Mouse (Mus musculus): ENCODE results near the gene S100a1. TPM values are rescaled to one million over a fixed set of nuclear protein-coding genes. Genes with fewer than 3 reads are reported as not detected.

The S100a1 gene
- polyA plus RNA-seq, 1 experiment from 2014 or later, result 82.3 TPM

- Histone ChIP-seq H3K4me1 (replicated peaks) (peaks cover 7% of the 10 kb centered on the region; the same call in 1 of the 2 replicates), H3K9ac (no peak overlapping the region), H3K36me3 (no peaks in the 10 kb centered on the region), H3K9me3 (no peaks in the 10 kb centered on the region), H3K4me2 (replicated peaks) (no peak overlapping the region), H3K4me3 (replicated peaks) (no peak overlapping the region), H3K27me3 (replicated peaks) (no peaks in the 10 kb centered on the region), H3K27ac (no peak overlapping the region)
- no peak for ATAC-seq
- 84% methylated on average over 7 of the region's 7 CpGs for WGBS
These were observed 13.2 kb upstream of the S100a1 start for GRCm38 (mm10) chr3:90527291-90527873.

DNA sequence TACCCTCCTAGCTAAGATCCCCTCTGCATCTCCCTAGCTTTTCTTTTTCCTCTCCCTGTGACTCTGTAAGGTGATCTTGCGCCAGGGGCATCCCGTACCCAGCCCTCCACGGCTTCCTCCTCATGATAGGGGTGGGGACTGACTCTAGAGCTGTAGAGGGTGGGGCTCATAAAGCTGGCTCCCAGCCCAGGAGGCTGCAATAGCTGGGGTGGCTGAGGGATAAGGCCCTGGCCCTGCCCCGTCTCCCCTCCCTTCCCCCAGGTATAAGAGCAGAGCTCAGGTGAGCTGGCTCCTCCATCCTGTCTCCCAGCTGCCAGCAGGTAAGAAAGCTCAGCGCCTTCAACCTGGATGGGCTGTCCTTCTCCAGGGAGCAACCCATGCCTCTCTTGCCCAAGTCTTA lies 12.4 kb upstream of the S100a1 start, which contains the start of gene S100a14:
TSS of gene S100a14 (plus strand) at position 277 of the 400 bp plus-strand sequence.
- peak within 1 kb of the TSS; percentile 27; the same call in 1 of the 2 replicates for H3K4me2 ChIP-seq (replicated peaks)
- H3K9ac ChIP-seq, result no peak within 1 kb of the TSS
- no peaks in the 10 kb centered on the region for H3K9me3 ChIP-seq
- H3K27ac ChIP-seq, result 0 out of 2 replicates have a peak within 1 kb of the TSS, but pooled peaks have one; percentile 17
- 48% methylated on average over 5 of the region's 5 CpGs for WGBS
- no peak within 1 kb of the TSS for H3K4me3 ChIP-seq (replicated peaks)
- ATAC-seq, result peak; percentile 98
- H3K27me3 ChIP-seq (replicated peaks), result no peaks in the 10 kb centered on the region
- no peaks in the 10 kb centered on the region for H3K36me3 ChIP-seq
- H3K4me1 ChIP-seq (replicated peaks), result peaks cover 7% of the 10 kb centered on the region; the same call in 1 of the 2 replicates

- WGBS, result 62% methylated on average over 2 of the region's 2 CpGs
- Histone ChIP-seq H3K27me3 (replicated peaks) (no peaks in the 10 kb centered on the region), H3K4me2 (replicated peaks) (no peak overlapping the region), H3K4me1 (replicated peaks) (peaks cover 7% of the 10 kb centered on the region; the same call in 1 of the 2 replicates), H3K9ac (no peak overlapping the region), H3K27ac (0 out of 2 replicates have a peak overlapping the region, but pooled peaks have one; percentile 17), H3K9me3 (no peaks in the 10 kb centered on the region), H3K4me3 (replicated peaks) (no peak overlapping the region), H3K36me3 (no peaks in the 10 kb centered on the region)
- ATAC-seq, result peak; percentile 36
These were observed 11.9 kb upstream of the S100a1 start for GRCm38 (mm10) chr3:90526076-90526475.

DNA sequence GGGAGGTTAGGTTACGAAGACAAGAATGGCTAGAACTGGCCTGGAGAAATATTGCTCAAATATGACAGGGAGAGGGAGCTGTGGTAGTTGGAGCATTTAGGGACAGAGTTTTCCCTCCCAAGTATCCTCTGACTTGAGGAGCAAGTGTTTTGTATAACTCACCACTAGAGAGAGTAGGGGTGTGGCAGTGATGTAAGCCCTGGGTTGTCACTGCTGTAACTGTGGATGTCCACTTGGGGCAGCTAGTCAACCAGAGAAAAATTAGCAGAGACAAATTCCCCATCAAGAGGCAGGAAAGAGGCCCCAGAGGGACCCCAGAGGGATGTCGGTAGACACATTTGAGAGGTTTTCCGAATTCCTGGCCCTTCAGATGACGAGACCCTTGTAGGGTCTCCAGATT lies 11.2 kb upstream of the S100a1 start:
- Histone ChIP-seq H3K27ac (0 out of 2 replicates have a peak overlapping the region, but pooled peaks have one; percentile 17), H3K9ac (no peak overlapping the region), H3K4me3 (replicated peaks) (no peak overlapping the region), H3K36me3 (no peaks in the 10 kb centered on the region), H3K4me1 (replicated peaks) (peaks cover 7% of the 10 kb centered on the region; the same call in 1 of the 2 replicates), H3K4me2 (replicated peaks) (no peak overlapping the region), H3K9me3 (no peaks in the 10 kb centered on the region), H3K27me3 (replicated peaks) (no peaks in the 10 kb centered on the region)
- WGBS, result 61% methylated on average over 4 of the region's 4 CpGs
- ATAC-seq, result 0 out of 2 replicates have a peak, but pooled peaks have one; percentile 27

GRCm38 (mm10) chr3:90517711-90518110 lies 3.5 kb upstream of the S100a1 start:
- H3K9ac ChIP-seq, result no peak overlapping the region
- no peak overlapping the region for H3K4me3 ChIP-seq (replicated peaks)
- no peaks in the 10 kb centered on the region for H3K27me3 ChIP-seq (replicated peaks)
- 75% methylated on average over 4 of the region's 4 CpGs for WGBS
- no peaks in the 10 kb centered on the region for H3K9me3 ChIP-seq
- H3K4me1 ChIP-seq (replicated peaks), result peaks cover 19% of the 10 kb centered on the region
- ATAC-seq, result no peak
- no peak overlapping the region for H3K27ac ChIP-seq
- no peak overlapping the region for H3K4me2 ChIP-seq (replicated peaks)
- H3K36me3 ChIP-seq, result no peaks in the 10 kb centered on the region

DNA sequence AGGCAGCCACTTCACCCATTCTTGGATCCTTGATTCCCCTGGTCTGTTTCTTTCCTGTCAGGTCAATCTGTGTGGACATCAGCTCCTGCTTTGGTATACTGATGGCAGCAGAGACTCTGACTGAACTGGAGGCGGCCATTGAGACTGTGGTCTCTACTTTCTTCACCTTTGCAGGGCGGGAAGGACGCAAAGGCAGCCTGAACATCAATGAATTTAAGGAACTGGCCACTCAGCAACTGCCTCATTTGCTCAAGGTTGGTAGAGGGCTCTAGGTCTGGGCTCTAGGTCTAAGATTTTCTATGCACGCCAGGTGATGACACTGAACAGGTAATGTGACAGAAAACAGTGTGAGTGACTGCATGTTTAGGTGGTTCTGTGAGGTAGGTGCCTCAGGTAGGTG lies 1.6 kb upstream of the S100a1 start:
- H3K9ac ChIP-seq, result no peak overlapping the region
- H3K4me2 ChIP-seq (replicated peaks), result peak overlapping the region; percentile 87; the same call in 1 of the 2 replicates
- H3K36me3 ChIP-seq, result no peaks in the 10 kb centered on the region
- no peak overlapping the region for H3K27ac ChIP-seq
- H3K4me3 ChIP-seq (replicated peaks), result no peak overlapping the region
- H3K27me3 ChIP-seq (replicated peaks), result no peaks in the 10 kb centered on the region
- H3K9me3 ChIP-seq, result no peaks in the 10 kb centered on the region
- no peak for ATAC-seq
- peaks cover 19% of the 10 kb centered on the region for H3K4me1 ChIP-seq (replicated peaks)
- 90% methylated on average over 4 of the region's 4 CpGs for WGBS

GRCm38 (mm10) chr3:90515242-90515641 lies 1.1 kb upstream of the S100a1 start:
- Histone ChIP-seq H3K27ac (no peak overlapping the region; the same call in 1 of the 2 replicates), H3K9me3 (no peaks in the 10 kb centered on the region), H3K4me1 (replicated peaks) (peaks cover 19% of the 10 kb centered on the region), H3K36me3 (no peaks in the 10 kb centered on the region), H3K27me3 (replicated peaks) (no peaks in the 10 kb centered on the region), H3K4me3 (replicated peaks) (peak overlapping the region; percentile 43), H3K4me2 (replicated peaks) (peak overlapping the region; percentile 87), H3K9ac (peak overlapping the region; percentile 51; the same call in 1 of the 2 replicates)
- 29% methylated on average over 1 of the region's 1 CpGs for WGBS
- ATAC-seq, result peak; percentile 18

DNA sequence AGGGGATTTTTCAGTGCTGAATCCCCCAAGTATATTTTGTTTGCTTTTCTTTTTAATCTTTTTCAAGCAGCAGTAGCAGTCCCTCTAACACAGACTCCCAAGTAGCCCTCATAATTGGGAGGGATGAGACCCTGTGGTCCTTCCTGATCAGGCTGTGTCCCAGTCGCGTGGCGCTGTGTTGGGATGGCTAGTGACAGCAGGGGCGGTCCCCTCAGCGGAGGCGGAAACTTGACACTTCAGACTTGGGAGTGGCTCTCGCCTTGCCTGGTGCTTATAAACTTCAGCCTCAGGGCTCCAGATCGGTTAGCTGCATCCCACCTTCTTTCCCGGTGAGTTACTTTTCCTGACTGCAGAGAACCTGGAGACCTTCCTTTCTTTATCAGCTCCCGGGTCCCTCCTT lies 499 bp upstream of the S100a1 start:
- peak overlapping the region; percentile 51 for H3K9ac ChIP-seq
- H3K27ac ChIP-seq, result peak overlapping the region; percentile 67
- peak overlapping the region; percentile 43 for H3K4me3 ChIP-seq (replicated peaks)
- WGBS, result 0% methylated on average over 10 of the region's 10 CpGs
- no peaks in the 10 kb centered on the region for H3K36me3 ChIP-seq
- H3K4me1 ChIP-seq (replicated peaks), result peaks cover 19% of the 10 kb centered on the region
- peak; percentile 88 for ATAC-seq
- no peaks in the 10 kb centered on the region for H3K27me3 ChIP-seq (replicated peaks)
- H3K9me3 ChIP-seq, result no peaks in the 10 kb centered on the region
- H3K4me2 ChIP-seq (replicated peaks), result peak overlapping the region; percentile 87

- Histone ChIP-seq H3K9ac (peak overlapping the region; percentile 51; the same call in 1 of the 2 replicates), H3K9me3 (no peaks in the 10 kb centered on the region), H3K36me3 (no peaks in the 10 kb centered on the region), H3K4me3 (replicated peaks) (peak overlapping the region; percentile 43; the same call in 1 of the 2 replicates), H3K27ac (no peak overlapping the region), H3K4me1 (replicated peaks) (peaks cover 21% of the 10 kb centered on the region), H3K27me3 (replicated peaks) (no peaks in the 10 kb centered on the region), H3K4me2 (replicated peaks) (peak overlapping the region; percentile 87)
- ATAC-seq, result no peak
- WGBS, result 77% methylated on average over 9 of the region's 9 CpGs
These were observed 1.1 kb downstream of the S100a1 start for GRCm38 (mm10) chr3:90512948-90513642.

DNA sequence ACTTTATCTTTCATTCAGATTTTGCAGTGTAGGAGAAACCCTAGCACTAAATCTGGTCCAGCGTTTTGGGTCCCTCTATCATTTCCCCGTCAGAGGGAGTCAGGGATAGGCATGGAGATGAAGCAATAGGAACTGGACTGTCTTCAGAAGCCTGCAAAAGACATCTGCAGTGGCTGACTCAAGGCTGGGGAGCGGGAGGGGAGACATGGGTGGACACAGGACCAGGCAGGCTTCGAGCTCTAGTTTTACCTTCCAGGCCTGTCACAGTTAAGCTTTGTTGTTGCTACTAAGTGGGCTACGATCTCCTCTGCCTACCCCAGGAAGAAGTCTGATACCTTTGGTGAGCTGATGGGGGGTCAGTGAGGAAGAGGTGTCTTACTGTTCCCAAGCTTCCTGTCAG lies 1.9 kb downstream of the S100a1 start:
- ATAC-seq, result no peak
- H3K4me3 ChIP-seq (replicated peaks), result no peak overlapping the region
- no peak overlapping the region for H3K27ac ChIP-seq
- H3K4me2 ChIP-seq (replicated peaks), result no peak overlapping the region
- no peaks in the 10 kb centered on the region for H3K9me3 ChIP-seq
- peaks cover 29% of the 10 kb centered on the region for H3K4me1 ChIP-seq (replicated peaks)
- no peak overlapping the region for H3K9ac ChIP-seq
- no peaks in the 10 kb centered on the region for H3K36me3 ChIP-seq
- no peaks in the 10 kb centered on the region for H3K27me3 ChIP-seq (replicated peaks)
- 85% methylated on average over 5 of the region's 5 CpGs for WGBS

GRCm38 (mm10) chr3:90509747-90510123 lies 4.5 kb downstream of the S100a1 start:
- Histone ChIP-seq H3K36me3 (peaks cover 8% of the 10 kb centered on the region; the same call in 1 of the 2 replicates), H3K27ac (peak overlapping the region; percentile 61), H3K4me1 (replicated peaks) (peaks cover 21% of the 10 kb centered on the region), H3K9me3 (no peaks in the 10 kb centered on the region), H3K27me3 (replicated peaks) (no peaks in the 10 kb centered on the region), H3K9ac (no peak overlapping the region), H3K4me2 (replicated peaks) (peak overlapping the region; percentile 61), H3K4me3 (replicated peaks) (peak overlapping the region; percentile 97)
- 18% methylated on average over 2 of the region's 2 CpGs for WGBS
- ATAC-seq, result peak; percentile 6

DNA sequence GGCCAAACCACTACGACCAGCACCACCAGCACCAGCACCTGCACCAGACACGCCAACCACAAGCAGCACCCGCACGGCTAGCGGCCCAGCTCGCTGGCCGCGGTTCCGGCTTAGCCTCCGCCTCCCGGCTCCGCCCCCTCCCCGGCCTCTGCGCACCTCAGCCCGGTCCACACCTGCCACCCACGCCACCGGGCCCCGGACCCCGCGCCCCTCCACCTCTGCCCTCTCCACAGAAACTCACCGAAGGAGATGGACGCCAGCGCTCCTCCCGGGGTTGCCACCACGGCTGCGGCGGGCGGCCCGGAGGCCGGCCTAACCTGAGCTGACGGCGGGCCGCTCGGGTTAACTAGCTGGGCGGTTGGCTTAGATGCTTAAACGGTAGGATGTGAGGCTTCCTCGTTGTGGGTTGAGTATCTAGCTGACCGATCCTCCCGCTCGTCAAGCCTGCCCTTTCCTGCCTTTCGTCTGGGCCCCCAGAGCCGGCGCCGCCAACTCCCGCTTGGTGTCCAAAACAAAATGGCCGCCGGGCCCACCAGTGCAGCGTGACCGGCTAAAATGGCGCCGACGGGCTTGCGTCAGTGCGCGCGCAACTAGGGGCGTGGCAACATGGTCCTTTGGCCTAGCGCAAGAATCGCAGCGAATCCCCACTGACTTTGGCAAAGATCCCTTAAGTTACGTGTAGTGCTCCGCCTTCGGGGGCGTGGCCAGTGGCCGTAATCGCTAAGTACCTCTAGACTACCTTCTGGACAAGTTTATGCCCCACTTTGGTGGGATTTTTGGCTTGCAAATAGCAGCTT lies 5.0 kb downstream of the S100a1 start, which contains the start of gene Chtop:
TSS of gene Chtop (minus strand) at position 549 of the 797 bp plus-strand sequence.
- Histone ChIP-seq H3K4me3 (replicated peaks) (peak within 1 kb of the TSS; percentile 97), H3K9me3 (no peaks in the 10 kb centered on the region), H3K36me3 (peaks cover 8% of the 10 kb centered on the region; the same call in 1 of the 2 replicates), H3K27me3 (replicated peaks) (no peaks in the 10 kb centered on the region), H3K9ac (peak within 1 kb of the TSS; percentile 99), H3K4me1 (replicated peaks) (peaks cover 21% of the 10 kb centered on the region), H3K4me2 (replicated peaks) (peak within 1 kb of the TSS; percentile 61), H3K27ac (peak within 1 kb of the TSS; percentile 95)
- under 1% methylated on average over 66 of the region's 66 CpGs for WGBS
- peak; percentile 94 for ATAC-seq

All from intestine, embryonic 15.5 days (tissue).